ENCODE assay signal across 20 mouse cellular contexts in genomic region chr11:99081566-99081965, GRCm38 (mm10). TPM values are rescaled to one million over a fixed set of nuclear protein-coding genes. Genes with fewer than 3 reads are reported as not detected.
DNase-seq lines count a peak whose midpoint lies in the region; ATAC-seq and TF ChIP-seq lines count a peak whose summit lies in the region.
"Had no signal": no experiment of that assay in that cellular context is flagged by ENCODE, and none has a peak within 500 bp of the region (broad histone marks: within the 10 kb centered on the region; RNA-seq: fewer than 3 reads in every experiment).

No protein-coding gene starts in this region.

- 0 out of 2 replicates have a peak overlapping the region, but pooled peaks have one; percentile 78 for H3K27ac ChIP-seq in hindbrain, embryonic 10.5 days
- H3K27ac ChIP-seq in hindbrain, embryonic 16.5 days (ENCODE audit: low read depth, low read length): no peak overlapping the region
- H3K27ac ChIP-seq in embryonic fibroblast, embryonic 13.5 days (ENCODE audit: insufficient read depth, low read length): peak overlapping the region; percentile 68
- peak overlapping the region; percentile 85 for H3K27ac ChIP-seq in limb, embryonic 13.5 days
- H3K27ac ChIP-seq: forebrain, embryonic 15.5 days; heart, adult 2 months; hindbrain, embryonic 13.5 days; intestine, embryonic 15.5 days; kidney, embryonic 15.5 days; midbrain, embryonic 10.5 days had no signal

- ATAC-seq in hindbrain, embryonic 16.5 days: no peak
- no peak for ATAC-seq in limb, embryonic 13.5 days (ENCODE audit: low FRiP score, low read depth)
- ATAC-seq: forebrain, embryonic 15.5 days had no signal

- H3K36me3 ChIP-seq in hindbrain, embryonic 10.5 days: no peaks in the 10 kb centered on the region
- no peaks in the 10 kb centered on the region for H3K36me3 ChIP-seq in hindbrain, embryonic 16.5 days (ENCODE audit: control insufficient read depth, insufficient read depth, low read length)
- H3K36me3 ChIP-seq in limb, embryonic 13.5 days: no peaks in the 10 kb centered on the region
- H3K36me3 ChIP-seq: forebrain, embryonic 15.5 days; hindbrain, embryonic 13.5 days; intestine, embryonic 15.5 days; kidney, embryonic 15.5 days; midbrain, embryonic 10.5 days had no signal

- no peak overlapping the region for H3K4me2 ChIP-seq in hindbrain, embryonic 16.5 days (ENCODE audit: low read length)
- H3K4me2 ChIP-seq in limb, embryonic 13.5 days (replicated peaks): peak overlapping the region; percentile 15; the same call in 1 of the 2 replicates
- H3K4me2 ChIP-seq: forebrain, embryonic 15.5 days; hindbrain, embryonic 13.5 days; intestine, embryonic 15.5 days; kidney, embryonic 15.5 days had no signal

- no peak for TF ChIP-seq CTCF in embryonic fibroblast, embryonic 13.5 days (IDR thresholded peaks at IDR 0.05; ENCODE audit: borderline replicate concordance, insufficient read depth, low read length)

- H3K4me1 ChIP-seq in hindbrain, embryonic 10.5 days (replicated peaks): peaks cover 47% of the 10 kb centered on the region
- no peaks in the 10 kb centered on the region for H3K4me1 ChIP-seq in hindbrain, embryonic 16.5 days (ENCODE audit: control insufficient read depth, insufficient read depth, low read depth, low read length)
- H3K4me1 ChIP-seq in embryonic fibroblast, embryonic 13.5 days (ENCODE audit: control insufficient read depth, insufficient read depth, low read length): no peaks in the 10 kb centered on the region
- peaks cover 65% of the 10 kb centered on the region for H3K4me1 ChIP-seq in limb, embryonic 13.5 days
- H3K4me1 ChIP-seq: forebrain, embryonic 15.5 days had no signal

- TF ChIP-seq POLR2A in embryonic fibroblast, embryonic 13.5 days (IDR thresholded peaks at IDR 0.05; ENCODE audit: low read depth, low read length): no peak

- no peak overlapping the region for H3K4me3 ChIP-seq in hindbrain, embryonic 10.5 days
- H3K4me3 ChIP-seq in hindbrain, embryonic 16.5 days (ENCODE audit: low read length): no peak overlapping the region
- no peak overlapping the region for H3K4me3 ChIP-seq in embryonic fibroblast, embryonic 13.5 days (ENCODE audit: insufficient read depth, low read length)
- H3K4me3 ChIP-seq in limb, embryonic 13.5 days: no peak overlapping the region
- H3K4me3 ChIP-seq: forebrain, embryonic 15.5 days; heart, adult 2 months; hindbrain, embryonic 13.5 days; intestine, embryonic 15.5 days; kidney, embryonic 15.5 days; midbrain, embryonic 10.5 days had no signal

- no peaks in the 10 kb centered on the region for H3K27me3 ChIP-seq in hindbrain, embryonic 10.5 days (ENCODE audit: insufficient read depth, poor library complexity, severe bottlenecking)
- H3K27me3 ChIP-seq in hindbrain, embryonic 16.5 days (replicated peaks; ENCODE audit: control insufficient read depth, insufficient read depth, low read length): no peaks in the 10 kb centered on the region
- H3K27me3 ChIP-seq in limb, embryonic 13.5 days: no peaks in the 10 kb centered on the region
- H3K27me3 ChIP-seq: forebrain, embryonic 15.5 days; hindbrain, embryonic 13.5 days; intestine, embryonic 15.5 days; kidney, embryonic 15.5 days had no signal

- no peak overlapping the region for H3K9ac ChIP-seq in hindbrain, embryonic 16.5 days (ENCODE audit: low read depth, low read length)
- no peak overlapping the region for H3K9ac ChIP-seq in limb, embryonic 13.5 days
- H3K9ac ChIP-seq: forebrain, embryonic 15.5 days; hindbrain, embryonic 13.5 days; intestine, embryonic 15.5 days; kidney, embryonic 15.5 days had no signal

- no peak for DNase-seq in hindbrain, embryonic 10.5 days (ENCODE audit: low spot score)
- no peak for DNase-seq in left cerebral cortex, adult 9 months (ENCODE audit: low spot score in 2 of 2)
- no peak for DNase-seq in c-Kit-positive CD71-positive TER-119-positive erythroid progenitor cells, embryonic 14.5 days (ENCODE audit: low spot score)
- no peak for DNase-seq in adrenal gland, adult 2 months
- DNase-seq in urinary bladder, postnatal 25 days (ENCODE audit: low spot score): no peak
- DNase-seq: B cell, adult 2 months; cerebellum, postnatal 25 days; lung, adult 2 months; right cerebral cortex, postnatal 14 days; thymus, postnatal 36 days had no signal

- H3K9me3 ChIP-seq in hindbrain, embryonic 10.5 days: no peaks in the 10 kb centered on the region
- no peaks in the 10 kb centered on the region for H3K9me3 ChIP-seq in hindbrain, embryonic 16.5 days (ENCODE audit: control insufficient read depth, low read length)
- H3K9me3 ChIP-seq in limb, embryonic 13.5 days: no peaks in the 10 kb centered on the region
- H3K9me3 ChIP-seq: forebrain, embryonic 15.5 days; hindbrain, embryonic 13.5 days; intestine, embryonic 15.5 days; kidney, embryonic 15.5 days; midbrain, embryonic 10.5 days had no signal

- WGBS in hindbrain, embryonic 10.5 days: 58% methylated on average over 3 of the region's 3 CpGs
- WGBS in hindbrain, embryonic 16.5 days: 76% methylated on average over 3 of the region's 3 CpGs
- WGBS in limb, embryonic 13.5 days: 41% methylated on average over 3 of the region's 3 CpGs

RNA-seq across cellular contexts. Expression of gene Tns4, which starts 7.5 kb away (rescaled TPM):
- 0.67 and 1.0 TPM in 2 replicates for polyA plus RNA-seq in hindbrain, embryonic 10.5 days (2016; fragmentation: Nextera tagmentation; extraction: Ambion mirVana)
- polyA plus RNA-seq in hindbrain, embryonic 16.5 days (2015; fragmentation: Nextera tagmentation; extraction: Ambion mirVana): 0.16 TPM in 2 replicates
- not detected in 2 replicates for polyA plus RNA-seq in embryonic fibroblast, embryonic 13.5 days (2011; ENCODE audit: insufficient read length, low read depth, missing spikeins)
- polyA plus RNA-seq in limb, embryonic 13.5 days (2015; fragmentation: Nextera tagmentation; extraction: Ambion mirVana): 0.55 and 1.2 TPM in 2 replicates
- under 1 TPM; 0.31 to 0.58 TPM for total RNA-seq in adrenal gland, adult 2 months (2021)
- polyA plus RNA-seq in adrenal gland, adult 2 months (2012; rRNA removed): 0.45 and 1.5 TPM in 2 replicates
- polyA plus RNA-seq: forebrain, embryonic 15.5 days; neural tube, embryonic 14.5 days had no signal

RNA-seq across cellular contexts. Expression of gene Igfbp4, which starts 40.5 kb away (rescaled TPM):
- polyA plus RNA-seq in hindbrain, embryonic 10.5 days (2016; fragmentation: Nextera tagmentation; extraction: Ambion mirVana): 424 and 437 TPM in 2 replicates
- 120 and 161 TPM in 2 replicates for polyA plus RNA-seq in hindbrain, embryonic 16.5 days (2015; fragmentation: Nextera tagmentation; extraction: Ambion mirVana)
- polyA plus RNA-seq in embryonic fibroblast, embryonic 13.5 days (2011; ENCODE audit: insufficient read length, low read depth, missing spikeins): 212 and 419 TPM in 2 replicates
- polyA plus RNA-seq in limb, embryonic 13.5 days (2015; fragmentation: Nextera tagmentation; extraction: Ambion mirVana): 1,212 and 1,268 TPM in 2 replicates
- total RNA-seq in adrenal gland, adult 2 months (2021): 100 to 1,000 TPM in 1 of 2 experiments, 10 to 100 TPM in 1; 93.9 to 147 TPM
- 144 and 247 TPM in 2 replicates for polyA plus RNA-seq in adrenal gland, adult 2 months (2012; rRNA removed)

RNA-seq across cellular contexts. Expression of gene Top2a, which starts 57.6 kb away (rescaled TPM):
- polyA plus RNA-seq in hindbrain, embryonic 10.5 days (2016; fragmentation: Nextera tagmentation; extraction: Ambion mirVana): 225 and 320 TPM in 2 replicates
- 33.1 and 44.9 TPM in 2 replicates for polyA plus RNA-seq in hindbrain, embryonic 16.5 days (2015; fragmentation: Nextera tagmentation; extraction: Ambion mirVana)
- polyA plus RNA-seq in embryonic fibroblast, embryonic 13.5 days (2011; ENCODE audit: insufficient read length, low read depth, missing spikeins): 141 and 227 TPM in 2 replicates
- polyA plus RNA-seq in limb, embryonic 13.5 days (2015; fragmentation: Nextera tagmentation; extraction: Ambion mirVana): 270 and 275 TPM in 2 replicates
- 1 to 10 TPM; 4.1 to 8.1 TPM for total RNA-seq in adrenal gland, adult 2 months (2021)
- 0.28 and 0.29 TPM in 2 replicates for polyA plus RNA-seq in adrenal gland, adult 2 months (2012; rRNA removed)

Comparison
In these comparisons a context has a peak if more than half of its experiments do, and no peak if none do; other contexts are left out.
1. RNA of gene Top2a, which starts 57.6 kb away (polyA plus RNA-seq): 270 to 275 TPM in limb, embryonic 13.5 days, 141 to 227 TPM in embryonic fibroblast, embryonic 13.5 days, 225 to 320 TPM in hindbrain, embryonic 10.5 days and 33.1 to 44.9 TPM in hindbrain, embryonic 16.5 days; 0.28 to 0.29 TPM in adrenal gland, adult 2 months; every median in the first group is over 10 times any median in the second.